Mouse (Mus musculus) intestine, embryonic 16.5 days (tissue): Measurements from ENCODE around the gene Urb2. TPM values are rescaled to one million over a fixed set of nuclear protein-coding genes. Genes with fewer than 3 reads are reported as not detected.

Experiments used
- ATAC-seq: fragments of 200-750 bp; cut with Nextera tagmentation; 2 replicates; pipeline ENCODE4 v1.8.0; 2017; ENCODE audit warnings: moderate TSS enrichment, moderate library complexity
- H3K27ac ChIP-seq: fragments of 300-500 bp; sonication (generic); 2 replicates; pipeline ENCODE4 v1.5.1; 2014; ENCODE audit warnings: mild to moderate bottlenecking, low read length
- H3K27me3 ChIP-seq: fragments of 300-500 bp; sonication (generic); replicated peaks from 2 replicates; pipeline ENCODE4 v1.6.1; 2014; ENCODE audit warnings: low read length, control low read depth, mixed read lengths; ENCODE audit not compliant: control insufficient read depth, insufficient read depth
- H3K36me3 ChIP-seq: fragments of 300-500 bp; sonication (generic); 2 replicates; pipeline ENCODE4 v1.6.1; 2014; ENCODE audit warnings: low read length, control low read depth; ENCODE audit not compliant: control insufficient read depth, insufficient read depth
- H3K4me1 ChIP-seq: fragments of 300-500 bp; sonication (generic); 2 replicates; pipeline ENCODE4 v1.6.1; 2014; ENCODE audit warnings: low read length, control low read depth, mixed read lengths; ENCODE audit not compliant: control insufficient read depth, insufficient read depth
- H3K4me2 ChIP-seq: fragments of 300-500 bp; sonication (generic); 2 replicates; pipeline ENCODE4 v1.6.1; 2014; ENCODE audit warnings: low read depth, low read length, control low read depth
- H3K4me3 ChIP-seq: fragments of 300-500 bp; sonication (generic); 2 replicates; pipeline ENCODE4 v1.5.1; 2014; ENCODE audit warnings: mild to moderate bottlenecking, low read length
- H3K9ac ChIP-seq: fragments of 300-500 bp; sonication (generic); 2 replicates; pipeline ENCODE4 v1.6.1; 2014; ENCODE audit warnings: low read depth, low read length
- H3K9me3 ChIP-seq: fragments of 300-500 bp; sonication (generic); 2 replicates; pipeline ENCODE4 v1.6.1; 2016; ENCODE audit warnings: low read length, control low read depth; ENCODE audit not compliant: control insufficient read depth
- WGBS: fragments of 180-500 bp; shearing (Covaris S2); extraction: QIAGEN DNeasy Blood & Tissue Kit; methylation state at CpG from one replicate; pipeline ENCODE4 v1.1.7; 2014; 5-methylcytosine and 5-hydroxymethylcytosine counted together
- polyA plus RNA-seq: library from polyadenylated mRNA; unstranded; fragments of >200 nt; fragmentation: Nextera tagmentation; extraction: Ambion mirVana; gene quantifications from 2 replicates; pipeline ENCODE4 v1.2.1, GENCODE M21; 2015

Urb2 gene
- 3.9 TPM in 2 replicates for polyA plus RNA-seq

DNA sequence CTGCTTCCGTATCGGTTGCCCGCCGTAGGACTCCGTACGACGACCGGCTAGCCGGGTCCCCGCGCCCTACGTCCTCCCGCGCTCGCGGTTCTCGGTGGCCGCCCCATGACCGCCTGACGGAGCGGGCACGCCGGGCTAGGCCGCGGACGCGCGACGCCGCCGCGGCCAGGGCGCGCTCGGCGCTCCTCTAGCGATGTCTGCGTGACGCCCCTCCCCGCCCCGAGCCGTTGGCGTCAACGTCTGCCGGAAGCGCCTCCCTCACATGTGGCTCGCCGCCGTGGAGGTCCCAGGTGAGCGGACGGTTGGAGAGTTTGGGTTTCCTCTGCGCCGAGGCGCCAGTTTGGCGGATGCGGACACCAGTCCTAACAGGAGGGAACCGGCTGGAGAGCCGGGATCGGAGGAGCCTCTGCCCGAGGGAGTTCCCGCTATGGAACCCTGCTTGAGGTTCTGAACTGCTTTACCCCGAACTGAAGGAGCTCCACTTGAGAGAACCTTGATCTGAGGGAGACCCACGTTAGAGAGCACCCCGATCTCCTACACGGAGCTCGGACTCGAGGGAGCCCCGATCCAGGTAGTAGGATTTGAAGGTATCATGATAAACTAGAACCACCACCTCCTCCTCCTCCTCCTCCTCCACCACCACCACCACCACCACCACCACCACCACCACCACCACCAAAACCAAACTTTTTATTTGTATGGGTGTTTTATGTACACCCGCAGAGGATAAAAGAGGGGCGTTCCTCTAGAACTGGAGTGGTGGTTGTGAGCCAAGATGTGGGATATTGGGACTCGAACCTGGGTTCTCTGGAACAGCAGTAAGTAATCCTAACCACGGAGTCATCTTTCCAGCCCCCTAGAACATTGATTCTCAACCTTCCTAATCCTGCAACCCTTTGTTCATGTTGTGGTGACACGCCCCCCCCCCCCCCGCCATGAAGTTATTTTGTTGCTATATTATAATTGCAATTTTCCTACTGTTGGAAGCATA, at the start of gene Urb2, which contains the start of gene Taf5l:
Gene Urb2, plus strand, starts transcription at position 272 of the 991 bp plus-strand sequence.
Gene Taf5l, minus strand, starts transcription at position 161 of the 991 bp plus-strand sequence.
- ATAC-seq: peak; percentile 90
- under 1% methylated on average over 74 of the region's 74 CpGs for WGBS

DNA sequence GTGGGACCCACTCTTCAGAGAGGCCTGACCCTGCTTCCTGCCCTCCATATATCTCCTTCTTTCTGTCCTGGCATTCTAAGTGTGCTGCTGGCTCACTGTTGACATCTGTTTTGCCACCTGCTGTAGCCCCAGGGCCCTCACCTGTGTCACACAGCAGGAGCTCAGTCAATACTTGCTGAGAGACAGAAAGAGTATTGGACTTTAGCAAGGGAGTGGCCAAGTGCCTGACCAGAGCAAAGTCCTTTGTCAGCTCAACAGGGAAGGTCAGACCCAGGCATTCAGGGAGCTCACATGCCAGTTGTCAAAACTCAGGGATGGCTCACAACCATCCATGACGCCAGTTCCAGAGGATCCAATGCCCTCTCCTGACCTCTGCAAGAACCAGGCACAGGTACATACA, 47.8 kb upstream of the Urb2 start:
- no peaks in the 10 kb centered on the region for H3K36me3 ChIP-seq
- no peak overlapping the region for H3K4me3 ChIP-seq
- 76% methylated on average over 1 of the region's 1 CpGs for WGBS
- ATAC-seq: peak; percentile 91
- H3K9me3 ChIP-seq: no peaks in the 10 kb centered on the region
- no peak overlapping the region for H3K9ac ChIP-seq
- H3K27me3 ChIP-seq: no peaks in the 10 kb centered on the region
- H3K4me1 ChIP-seq: peaks cover 8% of the 10 kb centered on the region
- H3K27ac ChIP-seq: peak overlapping the region; percentile 43; the same call in 1 of the 2 replicates
- no peak overlapping the region; the same call in 1 of the 2 replicates for H3K4me2 ChIP-seq

More for the DNA sequence above, at the start of gene Urb2, which contains the start of gene Taf5l:
- Histone ChIP-seq H3K36me3 (0 out of 2 replicates have a peak, but pooled peaks cover 3% of the 10 kb centered on the region), H3K4me2 (peak within 1 kb of the TSS; percentile 75), H3K4me1 (peaks cover 24% of the 10 kb centered on the region), H3K27ac (peak within 1 kb of the TSS; percentile 87), H3K27me3 (no peaks in the 10 kb centered on the region), H3K9me3 (no peaks in the 10 kb centered on the region), H3K4me3 (peak within 1 kb of the TSS; percentile 58), H3K9ac (peak within 1 kb of the TSS; percentile 87)

- WGBS: 86% methylated on average over 4 of the region's 4 CpGs
These were observed 43.8 kb upstream of the Urb2 start for GRCm38 (mm10) chr8:123977499-123977898.

GRCm38 (mm10) chr8:123978166-123978838, 43.0 kb upstream of the Urb2 start:
- peak overlapping the region; percentile 1; the same call in 1 of the 2 replicates for H3K4me2 ChIP-seq
- no peak for ATAC-seq

More at GRCm38 (mm10) chr8:123977499-123977898, 43.8 kb upstream of the Urb2 start:
- Histone ChIP-seq H3K36me3 (no peaks in the 10 kb centered on the region), H3K4me2 (no peak overlapping the region), H3K9me3 (no peaks in the 10 kb centered on the region), H3K27ac (peak overlapping the region; percentile 45; the same call in 1 of the 2 replicates), H3K4me1 (peaks cover 24% of the 10 kb centered on the region), H3K9ac (no peak overlapping the region), H3K4me3 (no peak overlapping the region), H3K27me3 (no peaks in the 10 kb centered on the region)
- no peak for ATAC-seq

DNA sequence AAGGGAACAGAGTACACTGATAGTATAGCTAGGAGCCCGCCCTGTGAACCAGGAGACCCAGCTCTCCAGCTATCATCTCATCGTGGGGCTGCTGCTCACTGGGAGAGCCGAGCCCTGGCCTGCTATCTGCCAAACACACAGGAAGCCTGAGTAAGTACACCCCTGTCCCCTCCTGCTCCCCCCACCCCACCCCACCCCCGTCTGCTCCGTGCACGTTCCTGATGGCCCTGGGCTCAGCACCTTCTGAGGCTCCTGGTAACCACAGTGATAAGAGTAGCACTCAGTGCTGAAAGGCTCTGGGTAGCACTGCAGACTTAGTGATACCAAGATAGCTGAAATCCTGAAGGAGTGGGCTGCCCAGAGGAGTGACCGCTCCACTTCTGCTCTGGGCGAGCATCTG, 42.4 kb upstream of the Urb2 start:
- no peaks in the 10 kb centered on the region for H3K36me3 ChIP-seq
- peaks cover 25% of the 10 kb centered on the region for H3K4me1 ChIP-seq
- H3K27ac ChIP-seq: peak overlapping the region; percentile 45
- peak; percentile 32 for ATAC-seq
- H3K9me3 ChIP-seq: no peaks in the 10 kb centered on the region
- H3K27me3 ChIP-seq: no peaks in the 10 kb centered on the region
- H3K4me3 ChIP-seq: no peak overlapping the region
- 50% methylated on average over 8 of the region's 8 CpGs for WGBS
- H3K9ac ChIP-seq: no peak overlapping the region
- H3K4me2 ChIP-seq: peak overlapping the region; percentile 1; the same call in 1 of the 2 replicates

More at GRCm38 (mm10) chr8:123978166-123978838, 43.0 kb upstream of the Urb2 start:
- Histone ChIP-seq H3K9ac (no peak overlapping the region), H3K4me1 (peaks cover 25% of the 10 kb centered on the region), H3K4me3 (no peak overlapping the region), H3K27ac (peak overlapping the region; percentile 45), H3K9me3 (no peaks in the 10 kb centered on the region), H3K27me3 (no peaks in the 10 kb centered on the region), H3K36me3 (no peaks in the 10 kb centered on the region)
- 44% methylated on average over 14 of the region's 14 CpGs for WGBS

GRCm38 (mm10) chr8:123980239-123980638, 41.1 kb upstream of the Urb2 start:
- H3K4me3 ChIP-seq: no peak overlapping the region
- 68% methylated on average over 4 of the region's 4 CpGs for WGBS
- H3K27me3 ChIP-seq: no peaks in the 10 kb centered on the region
- H3K36me3 ChIP-seq: no peaks in the 10 kb centered on the region
- H3K27ac ChIP-seq: no peak overlapping the region
- no peak overlapping the region for H3K4me2 ChIP-seq
- H3K9ac ChIP-seq: peak overlapping the region; percentile 11; the same call in 1 of the 2 replicates
- H3K4me1 ChIP-seq: peaks cover 25% of the 10 kb centered on the region
- ATAC-seq: no peak
- H3K9me3 ChIP-seq: no peaks in the 10 kb centered on the region

DNA sequence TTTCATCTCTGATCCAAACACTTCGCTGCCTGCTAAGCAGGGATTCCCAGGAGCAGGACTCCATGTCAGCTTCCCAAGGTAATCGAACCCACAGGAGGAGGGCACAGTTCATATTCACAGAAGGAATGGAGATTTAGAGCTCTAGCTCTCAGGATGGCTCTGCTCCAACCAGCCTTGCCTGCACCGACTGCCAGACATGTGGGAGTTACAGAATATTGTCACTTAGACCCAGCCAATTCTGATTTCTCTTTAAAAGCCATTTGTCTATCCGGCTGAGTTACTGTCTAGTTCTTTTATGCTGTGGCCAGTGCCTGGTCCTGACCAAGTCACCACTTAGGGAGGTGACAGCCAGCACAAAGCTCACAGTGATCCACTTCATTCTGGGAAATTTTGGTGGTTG, 39.6 kb upstream of the Urb2 start:
- H3K27ac ChIP-seq: no peak overlapping the region
- peak overlapping the region; percentile 64 for H3K4me2 ChIP-seq
- H3K9me3 ChIP-seq: no peaks in the 10 kb centered on the region
- H3K4me3 ChIP-seq: peak overlapping the region; percentile 91
- ATAC-seq: no peak
- H3K9ac ChIP-seq: peak overlapping the region; percentile 2; the same call in 1 of the 2 replicates
- no peaks in the 10 kb centered on the region for H3K27me3 ChIP-seq
- 44% methylated on average over 4 of the region's 4 CpGs for WGBS
- H3K4me1 ChIP-seq: peaks cover 25% of the 10 kb centered on the region
- H3K36me3 ChIP-seq: no peaks in the 10 kb centered on the region

DNA sequence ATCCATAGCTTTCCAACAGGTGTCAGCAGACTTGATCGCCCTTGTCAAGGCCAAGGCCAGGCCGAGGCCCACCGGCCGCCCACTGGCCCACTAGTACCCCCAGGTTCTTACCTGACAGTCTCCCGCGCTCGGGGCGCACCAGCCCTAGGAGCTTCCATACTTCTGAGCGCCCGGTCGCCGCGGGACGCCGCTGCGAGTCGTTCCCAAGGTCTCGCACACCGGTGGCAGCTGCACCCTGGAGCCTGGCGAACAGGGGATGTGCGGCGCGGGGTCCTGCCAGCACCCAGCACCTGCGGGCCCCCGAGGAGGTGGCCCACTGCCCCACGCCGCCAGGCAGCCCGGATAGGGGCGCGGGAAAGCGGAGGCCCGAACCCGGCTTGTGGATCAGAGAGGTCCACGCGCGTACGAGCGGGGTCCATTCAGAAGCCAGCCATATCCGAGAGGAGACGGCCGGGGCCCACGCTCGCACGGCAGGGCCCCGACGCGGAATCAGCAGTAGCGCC, 39.0 kb upstream of the Urb2 start:
- H3K4me2 ChIP-seq: peak overlapping the region; percentile 64
- H3K4me1 ChIP-seq: peaks cover 25% of the 10 kb centered on the region
- no peaks in the 10 kb centered on the region for H3K36me3 ChIP-seq
- H3K27ac ChIP-seq: peak overlapping the region; percentile 97
- under 1% methylated on average over 47 of the region's 48 CpGs for WGBS
- peak; percentile 26 for ATAC-seq
- no peaks in the 10 kb centered on the region for H3K27me3 ChIP-seq
- peak overlapping the region; percentile 91 for H3K9ac ChIP-seq
- H3K9me3 ChIP-seq: no peaks in the 10 kb centered on the region
- peak overlapping the region; percentile 91 for H3K4me3 ChIP-seq
